Mouse (Mus musculus): ENCODE results near the gene Crocc2. TPM values are rescaled to one million over a fixed set of nuclear protein-coding genes. Genes with fewer than 3 reads are reported as not detected.

Crocc2 gene
- 0.26 and 0.55 TPM in 2 replicates for polyA plus RNA-seq (2015; fragmentation: Nextera tagmentation; extraction: Ambion mirVana)

- Histone ChIP-seq H3K4me3 (no peak within 1 kb of the TSS), H3K36me3 (no peaks in the 10 kb centered on the region), H3K9me3 (replicated peaks) (no peaks in the 10 kb centered on the region), H3K27ac (no peak within 1 kb of the TSS), H3K4me2 (no peak within 1 kb of the TSS), H3K4me1 (replicated peaks) (no peaks in the 10 kb centered on the region), H3K9ac (no peak within 1 kb of the TSS), H3K27me3 (peaks cover 53% of the 10 kb centered on the region)
- no peak for ATAC-seq (replicated peaks; ENCODE audit: insufficient number of reproducible peaks, insufficient read depth, low FRiP score, low read depth)
- WGBS, result 49% methylated on average over 10 of the region's 10 CpGs
Observed at GRCm38 (mm10) chr1:93168295-93168775, at the start of gene Crocc2. TSS of gene Crocc2 (plus strand) at chr1:93168725.

- no peak for ATAC-seq (replicated peaks; ENCODE audit: insufficient number of reproducible peaks, insufficient read depth, low FRiP score, low read depth)
- Histone ChIP-seq H3K4me3 (no peak overlapping the region), H3K4me2 (no peak overlapping the region), H3K9me3 (replicated peaks) (no peaks in the 10 kb centered on the region), H3K27ac (no peak overlapping the region), H3K4me1 (replicated peaks) (peaks cover 6% of the 10 kb centered on the region), H3K36me3 (no peaks in the 10 kb centered on the region), H3K9ac (no peak overlapping the region), H3K27me3 (peaks cover 11% of the 10 kb centered on the region; the same call in 1 of the 2 replicates)
- 42% methylated on average over 4 of the region's 4 CpGs for WGBS
Observed at GRCm38 (mm10) chr1:93118816-93119215, 49.7 kb upstream of the Crocc2 start.

GRCm38 (mm10) chr1:93123179-93123854, 45.2 kb upstream of the Crocc2 start:
- no peak overlapping the region for H3K9ac ChIP-seq
- no peak overlapping the region for H3K4me3 ChIP-seq
- H3K4me2 ChIP-seq, result no peak overlapping the region
- ATAC-seq (replicated peaks; ENCODE audit: insufficient number of reproducible peaks, insufficient read depth, low FRiP score, low read depth), result no peak
- H3K9me3 ChIP-seq (replicated peaks), result no peaks in the 10 kb centered on the region
- H3K27ac ChIP-seq, result no peak overlapping the region
- no peaks in the 10 kb centered on the region for H3K36me3 ChIP-seq
- H3K4me1 ChIP-seq (replicated peaks), result no peaks in the 10 kb centered on the region
- 77% methylated on average over 11 of the region's 11 CpGs for WGBS
- peaks cover 4% of the 10 kb centered on the region; the same call in 1 of the 2 replicates for H3K27me3 ChIP-seq

GRCm38 (mm10) chr1:93124066-93124465, 44.5 kb upstream of the Crocc2 start:
- H3K4me3 ChIP-seq, result no peak overlapping the region
- no peaks in the 10 kb centered on the region for H3K4me1 ChIP-seq (replicated peaks)
- H3K27ac ChIP-seq, result no peak overlapping the region
- H3K27me3 ChIP-seq, result peaks cover 7% of the 10 kb centered on the region; the same call in 1 of the 2 replicates
- no peaks in the 10 kb centered on the region for H3K36me3 ChIP-seq
- 57% methylated on average over 8 of the region's 8 CpGs for WGBS
- H3K4me2 ChIP-seq, result no peak overlapping the region
- no peaks in the 10 kb centered on the region for H3K9me3 ChIP-seq (replicated peaks)
- no peak overlapping the region for H3K9ac ChIP-seq
- no peak for ATAC-seq (replicated peaks; ENCODE audit: insufficient number of reproducible peaks, insufficient read depth, low FRiP score, low read depth)

- WGBS, result 53% methylated on average over 5 of the region's 5 CpGs
- Histone ChIP-seq H3K4me3 (no peak overlapping the region), H3K9ac (no peak overlapping the region), H3K4me1 (replicated peaks) (no peaks in the 10 kb centered on the region), H3K36me3 (no peaks in the 10 kb centered on the region), H3K4me2 (no peak overlapping the region), H3K9me3 (replicated peaks) (no peaks in the 10 kb centered on the region), H3K27ac (no peak overlapping the region), H3K27me3 (peaks cover 7% of the 10 kb centered on the region; the same call in 1 of the 2 replicates)
- no peak for ATAC-seq (replicated peaks; ENCODE audit: insufficient number of reproducible peaks, insufficient read depth, low FRiP score, low read depth)
Observed at GRCm38 (mm10) chr1:93125256-93125655, 43.3 kb upstream of the Crocc2 start.

- H3K4me1 ChIP-seq (replicated peaks), result no peaks in the 10 kb centered on the region
- no peak for ATAC-seq (replicated peaks; ENCODE audit: insufficient number of reproducible peaks, insufficient read depth, low FRiP score, low read depth)
- 79% methylated on average over 8 of the region's 8 CpGs for WGBS
- H3K36me3 ChIP-seq, result no peaks in the 10 kb centered on the region
- H3K4me3 ChIP-seq, result no peak overlapping the region
- peaks cover 7% of the 10 kb centered on the region; the same call in 1 of the 2 replicates for H3K27me3 ChIP-seq
- no peak overlapping the region for H3K9ac ChIP-seq
- H3K9me3 ChIP-seq (replicated peaks), result no peaks in the 10 kb centered on the region
- H3K4me2 ChIP-seq, result no peak overlapping the region
- no peak overlapping the region for H3K27ac ChIP-seq
Observed at GRCm38 (mm10) chr1:93128209-93128608, 40.3 kb upstream of the Crocc2 start.

GRCm38 (mm10) chr1:93128710-93129349, 39.7 kb upstream of the Crocc2 start:
- Histone ChIP-seq H3K27me3 (peaks cover 7% of the 10 kb centered on the region; the same call in 1 of the 2 replicates), H3K4me1 (replicated peaks) (no peaks in the 10 kb centered on the region), H3K36me3 (no peaks in the 10 kb centered on the region), H3K9ac (no peak overlapping the region), H3K27ac (no peak overlapping the region), H3K9me3 (replicated peaks) (no peaks in the 10 kb centered on the region), H3K4me3 (no peak overlapping the region), H3K4me2 (no peak overlapping the region)
- no peak for ATAC-seq (replicated peaks; ENCODE audit: insufficient number of reproducible peaks, insufficient read depth, low FRiP score, low read depth)
- WGBS, result 28% methylated on average over 6 of the region's 6 CpGs

- H3K4me2 ChIP-seq, result no peak overlapping the region
- ATAC-seq (replicated peaks; ENCODE audit: insufficient number of reproducible peaks, insufficient read depth, low FRiP score, low read depth), result no peak
- no peak overlapping the region for H3K9ac ChIP-seq
- no peak overlapping the region for H3K4me3 ChIP-seq
- H3K27ac ChIP-seq, result no peak overlapping the region
- 69% methylated on average over 10 of the region's 10 CpGs for WGBS
- no peaks in the 10 kb centered on the region for H3K4me1 ChIP-seq (replicated peaks)
- no peaks in the 10 kb centered on the region for H3K36me3 ChIP-seq
- H3K27me3 ChIP-seq, result peaks cover 7% of the 10 kb centered on the region; the same call in 1 of the 2 replicates
- H3K9me3 ChIP-seq (replicated peaks), result no peaks in the 10 kb centered on the region
Observed at GRCm38 (mm10) chr1:93130242-93130983, 38.1 kb upstream of the Crocc2 start.

GRCm38 (mm10) chr1:93132676-93133075, 35.8 kb upstream of the Crocc2 start:
- no peak for ATAC-seq (replicated peaks; ENCODE audit: insufficient number of reproducible peaks, insufficient read depth, low FRiP score, low read depth)
- no peak overlapping the region for H3K4me2 ChIP-seq
- WGBS, result 56% methylated on average over 8 of the region's 8 CpGs
- no peak overlapping the region for H3K9ac ChIP-seq
- no peaks in the 10 kb centered on the region for H3K4me1 ChIP-seq (replicated peaks)
- no peak overlapping the region for H3K27ac ChIP-seq
- no peaks in the 10 kb centered on the region for H3K36me3 ChIP-seq
- no peaks in the 10 kb centered on the region for H3K9me3 ChIP-seq (replicated peaks)
- H3K4me3 ChIP-seq, result no peak overlapping the region
- peaks cover 11% of the 10 kb centered on the region; the same call in 1 of the 2 replicates for H3K27me3 ChIP-seq

GRCm38 (mm10) chr1:93135036-93135526, 33.4 kb upstream of the Crocc2 start, which contains the start of gene Agxt:
TSS of gene Agxt (plus strand) at chr1:93135240.
- WGBS, result 82% methylated on average over 12 of the region's 12 CpGs
- H3K4me2 ChIP-seq, result no peak within 1 kb of the TSS
- peaks cover 14% of the 10 kb centered on the region for H3K27me3 ChIP-seq
- no peak for ATAC-seq (replicated peaks; ENCODE audit: insufficient number of reproducible peaks, insufficient read depth, low FRiP score, low read depth)
- peaks cover 6% of the 10 kb centered on the region for H3K4me1 ChIP-seq (replicated peaks)
- H3K36me3 ChIP-seq, result no peaks in the 10 kb centered on the region
- H3K9ac ChIP-seq, result no peak within 1 kb of the TSS
- no peaks in the 10 kb centered on the region for H3K9me3 ChIP-seq (replicated peaks)
- no peak within 1 kb of the TSS for H3K4me3 ChIP-seq
- no peak within 1 kb of the TSS for H3K27ac ChIP-seq

- Histone ChIP-seq H3K4me1 (replicated peaks) (peaks cover 6% of the 10 kb centered on the region), H3K9me3 (replicated peaks) (no peaks in the 10 kb centered on the region), H3K27ac (no peak overlapping the region), H3K9ac (no peak overlapping the region), H3K36me3 (no peaks in the 10 kb centered on the region), H3K4me2 (no peak overlapping the region), H3K27me3 (peaks cover 37% of the 10 kb centered on the region), H3K4me3 (no peak overlapping the region)
- 63% methylated on average over 6 of the region's 6 CpGs for WGBS
- ATAC-seq (replicated peaks; ENCODE audit: insufficient number of reproducible peaks, insufficient read depth, low FRiP score, low read depth), result no peak
Observed at GRCm38 (mm10) chr1:93138534-93138933, 30.0 kb upstream of the Crocc2 start.
